Mouse (Mus musculus) G1E (cell line): ENCODE data around the gene Gm17622.

Source experiments
- CTCF ChIP-seq: IDR thresholded peaks from 2 replicates; pipeline ENCODE4 v1.5.1; 2012; ENCODE audit warnings: low read depth, low read length, inconsistent platforms, mixed read lengths
- GATA1 ChIP-seq: IDR thresholded peaks from 2 replicates; pipeline ENCODE4 v1.6.1; 2012; ENCODE audit warnings: borderline replicate concordance, low read length, inconsistent platforms, mixed read lengths
- GATA2 ChIP-seq: IDR thresholded peaks from 2 replicates; pipeline ENCODE4 v1.6.1; 2012; ENCODE audit warnings: low read depth, low read length, inconsistent platforms, borderline replicate concordance
- POLR2AphosphoS5 ChIP-seq: IDR thresholded peaks from 2 replicates; pipeline ENCODE4 v1.6.1; 2012; ENCODE audit warnings: low read depth, low read length, inconsistent platforms; ENCODE audit not compliant: insufficient replicate concordance
- TAL1 ChIP-seq: conservative IDR thresholded peaks from 2 replicates; pipeline ENCODE4 v1.6.1; 2012; ENCODE audit warnings: low read depth, low read length, inconsistent platforms, mixed read lengths

GRCm38 (mm10) chr13:96517335-96517734, 26.8 kb downstream of the Gm17622 start:
- no peak for TF ChIP-seq CTCF
- no peak for TF ChIP-seq GATA2
- no peak for TF ChIP-seq TAL1
- no peak for TF ChIP-seq POLR2AphosphoS5
- no peak for TF ChIP-seq GATA1
